Mouse (Mus musculus): Measurements from ENCODE around the gene Grhpr.
"Not testable (repeated sequence)": the region's sequence is repeated elsewhere in the genome, so short reads cannot be mapped to it uniquely, and the experiment has no call there.

The Grhpr gene

GRCm38 (mm10) chr4:44981280-44981973 lies at the start of gene Grhpr:
Gene Grhpr, plus strand, starts transcription at chr4:44981395.
- peak; percentile 40 to 56 for DNase-seq (ENCODE audit: low spot score in 2 of 2)

- no peak for DNase-seq (ENCODE audit: low spot score in 2 of 2)
These were observed 49.5 kb upstream of the Grhpr start for GRCm38 (mm10) chr4:44931732-44932131.

- DNase-seq (ENCODE audit: low spot score in 2 of 2) = no peak
These were observed 42.5 kb upstream of the Grhpr start for GRCm38 (mm10) chr4:44938359-44939340.

- DNase-seq (ENCODE audit: low spot score in 2 of 2) = no peak
These were observed 41.5 kb upstream of the Grhpr start for GRCm38 (mm10) chr4:44939576-44940249.

GRCm38 (mm10) chr4:44940286-44940685 lies 40.9 kb upstream of the Grhpr start:
- DNase-seq (ENCODE audit: low spot score in 2 of 2) = no peak

GRCm38 (mm10) chr4:44942237-44942636 lies 39.0 kb upstream of the Grhpr start:
- DNase-seq (ENCODE audit: low spot score in 2 of 2) = no peak

- DNase-seq (ENCODE audit: low spot score in 2 of 2) = no peak
These were observed 37.7 kb upstream of the Grhpr start for GRCm38 (mm10) chr4:44943480-44943879.

GRCm38 (mm10) chr4:44944426-44945075 lies 36.6 kb upstream of the Grhpr start:
- DNase-seq (ENCODE audit: low spot score in 2 of 2) = no peak

- not testable (repeated sequence) for DNase-seq (ENCODE audit: low spot score in 2 of 2)
These were observed 35.1 kb upstream of the Grhpr start for GRCm38 (mm10) chr4:44946126-44946525.

- DNase-seq (ENCODE audit: low spot score in 2 of 2) = no peak
These were observed 33.7 kb upstream of the Grhpr start for GRCm38 (mm10) chr4:44947464-44947863.

GRCm38 (mm10) chr4:44948314-44948713 lies 32.9 kb upstream of the Grhpr start:
- no peak for DNase-seq (ENCODE audit: low spot score in 2 of 2)

GRCm38 (mm10) chr4:44953041-44953440 lies 28.2 kb upstream of the Grhpr start:
- no peak for DNase-seq (ENCODE audit: low spot score in 2 of 2)

- no peak for DNase-seq (ENCODE audit: low spot score in 2 of 2)
These were observed 22.4 kb upstream of the Grhpr start for GRCm38 (mm10) chr4:44958776-44959175.

GRCm38 (mm10) chr4:44959220-44959619 lies 22.0 kb upstream of the Grhpr start:
- DNase-seq (ENCODE audit: low spot score in 2 of 2) = no peak

- DNase-seq (ENCODE audit: low spot score in 2 of 2) = no peak
These were observed 18.0 kb upstream of the Grhpr start for GRCm38 (mm10) chr4:44963156-44963555.

- no peak for DNase-seq (ENCODE audit: low spot score in 2 of 2)
These were observed 16.0 kb upstream of the Grhpr start for GRCm38 (mm10) chr4:44965175-44965574.

- DNase-seq (ENCODE audit: low spot score in 2 of 2) = no peak
These were observed 15.5 kb upstream of the Grhpr start for GRCm38 (mm10) chr4:44965736-44966135.

- DNase-seq (ENCODE audit: low spot score in 2 of 2) = no peak
These were observed 13.8 kb upstream of the Grhpr start for GRCm38 (mm10) chr4:44967402-44967801.

GRCm38 (mm10) chr4:44970056-44970455 lies 11.1 kb upstream of the Grhpr start:
- no peak for DNase-seq (ENCODE audit: low spot score in 2 of 2)

- no peak for DNase-seq (ENCODE audit: low spot score in 2 of 2)
These were observed 10.5 kb upstream of the Grhpr start for GRCm38 (mm10) chr4:44970612-44971110.

GRCm38 (mm10) chr4:44973450-44973849 lies 7.7 kb upstream of the Grhpr start:
- DNase-seq (ENCODE audit: low spot score in 2 of 2) = peak; percentile 86 to 90
